In the genomic region with DNA sequence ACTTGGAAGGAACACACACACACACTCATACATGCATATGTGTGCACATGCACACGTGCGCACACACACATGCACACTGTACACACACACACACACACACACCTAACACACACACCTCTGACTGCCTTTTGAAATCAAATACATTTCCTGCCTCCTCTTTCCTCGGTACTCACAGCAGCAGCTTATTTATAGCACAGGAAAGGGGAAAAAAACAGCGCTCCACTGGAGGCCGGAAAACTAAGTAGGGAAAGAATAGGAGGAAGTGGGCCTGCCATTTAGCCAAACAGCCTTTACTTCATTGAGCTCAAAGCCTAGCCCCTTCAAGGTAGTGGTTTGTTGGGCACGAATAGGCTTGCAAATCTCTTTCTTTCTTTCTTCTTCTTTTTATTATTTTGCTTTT, we compare ENCODE assay signal across 9 mouse cellular contexts. TPM values are rescaled to one million over a fixed set of nuclear protein-coding genes. Genes with fewer than 3 reads are reported as not detected.
DNase-seq lines count a peak whose midpoint lies in the region; ATAC-seq and TF ChIP-seq lines count a peak whose summit lies in the region.
"Had no signal": no experiment of that assay in that cellular context is flagged by ENCODE, and none has a peak within 500 bp of the region (broad histone marks: within the 10 kb centered on the region; RNA-seq: fewer than 3 reads in every experiment).

TSS of gene Rasgrp3 (plus strand) at position 298 of the 400 bp plus-strand sequence.

- peak in 1 of 2 experiments; percentile 43 for DNase-seq in left cerebral cortex, postnatal 10 days (ENCODE audit: extremely low spot score in 1 of 2, low spot score in 2 of 2)
- DNase-seq in left cerebral cortex, adult 9 months (ENCODE audit: low spot score in 2 of 2) = no peak
- peak; percentile 40 for DNase-seq in gastrocnemius, adult 2 months
- DNase-seq in lung, postnatal 14 days = peak; percentile 52
- DNase-seq in cerebellum, postnatal 25 days = no peak
- no peak for DNase-seq in urinary bladder, postnatal 25 days (ENCODE audit: low spot score)
- no peak for DNase-seq in urinary bladder, postnatal 10 days (ENCODE audit: low spot score)

- H3K4me1 ChIP-seq in intestine, embryonic 16.5 days (ENCODE audit: control insufficient read depth, insufficient read depth, low read length) = no peaks in the 10 kb centered on the region
- H3K4me1 ChIP-seq: liver, embryonic 15.5 days had no signal

- H3K36me3 ChIP-seq in intestine, embryonic 16.5 days (ENCODE audit: control insufficient read depth, insufficient read depth, low read length) = no peaks in the 10 kb centered on the region
- H3K36me3 ChIP-seq: liver, embryonic 15.5 days had no signal

- 0 out of 2 replicates have a peak, but pooled peaks have one; percentile 22 for ATAC-seq in intestine, embryonic 16.5 days

- H3K27ac ChIP-seq in gastrocnemius, adult 2 months = peak within 1 kb of the TSS; percentile 92
- H3K27ac ChIP-seq in intestine, embryonic 16.5 days (ENCODE audit: low read length) = peak within 1 kb of the TSS; percentile 20; the same call in 1 of the 2 replicates
- H3K27ac ChIP-seq: liver, embryonic 15.5 days had no signal

- WGBS in intestine, embryonic 16.5 days = 68% methylated on average over 6 of the region's 6 CpGs

- intact Hi-C loops in left cerebral cortex, postnatal 10 days (cut with DNase I) = no loop called here
- intact Hi-C loops in gastrocnemius, adult 2 months (cut with DNase I) = no loop called here

- H3K4me3 ChIP-seq in gastrocnemius, adult 2 months = peak within 1 kb of the TSS; percentile 73
- H3K4me3 ChIP-seq in intestine, embryonic 16.5 days (ENCODE audit: low read length) = peak within 1 kb of the TSS; percentile 22; the same call in 1 of the 2 replicates
- H3K4me3 ChIP-seq: liver, embryonic 15.5 days had no signal

- no peak for TF ChIP-seq CTCF in gastrocnemius, adult 2 months (IDR thresholded peaks at IDR 0.05)

- no peaks in the 10 kb centered on the region for H3K9me3 ChIP-seq in intestine, embryonic 16.5 days (ENCODE audit: control insufficient read depth, low read length)
- H3K9me3 ChIP-seq: liver, embryonic 15.5 days had no signal

- H3K4me2 ChIP-seq in intestine, embryonic 16.5 days (ENCODE audit: low read depth, low read length) = no peak within 1 kb of the TSS
- H3K4me2 ChIP-seq: liver, embryonic 15.5 days had no signal

- no peak within 1 kb of the TSS for H3K9ac ChIP-seq in intestine, embryonic 16.5 days (ENCODE audit: low read depth, low read length)
- H3K9ac ChIP-seq: liver, embryonic 15.5 days had no signal

- no peaks in the 10 kb centered on the region for H3K27me3 ChIP-seq in intestine, embryonic 16.5 days (replicated peaks; ENCODE audit: control insufficient read depth, insufficient read depth, low read length)

RNA-seq across cellular contexts. Expression of gene Rasgrp3, which starts in this region (rescaled TPM):
- total RNA-seq in left cerebral cortex, postnatal 10 days (2021) = 10 to 100 TPM; 11.6 to 17.2 TPM
- total RNA-seq in gastrocnemius, adult 2 months (2021) = 10 to 100 TPM; 31.2 to 52.3 TPM
- polyA plus RNA-seq in intestine, embryonic 16.5 days (2015; fragmentation: Nextera tagmentation; extraction: Ambion mirVana) = 9.5 and 10.7 TPM in 2 replicates

Comparison
In these comparisons a context has a peak if more than half of its experiments do, and no peak if none do; other contexts are left out.
1. DNase-seq: peak in gastrocnemius, adult 2 months (single experiment) and lung, postnatal 14 days (single experiment); none in left cerebral cortex, adult 9 months (0 of 2), cerebellum, postnatal 25 days (0 of 2), urinary bladder, postnatal 25 days (single experiment) and urinary bladder, postnatal 10 days (single experiment).